Mouse (Mus musculus): ENCODE data around the gene Mbnl1. TPM values are rescaled to one million over a fixed set of nuclear protein-coding genes. Genes with fewer than 3 reads are reported as not detected.
"Not testable (repeated sequence)": the region's sequence is repeated elsewhere in the genome, so short reads cannot be mapped to it uniquely, and the experiment has no call there.

The Mbnl1 gene
- polyA plus RNA-seq (2012; ENCODE audit: insufficient read depth, low replicate concordance): 20.3 and 35.3 TPM in 2 replicates

DNA sequence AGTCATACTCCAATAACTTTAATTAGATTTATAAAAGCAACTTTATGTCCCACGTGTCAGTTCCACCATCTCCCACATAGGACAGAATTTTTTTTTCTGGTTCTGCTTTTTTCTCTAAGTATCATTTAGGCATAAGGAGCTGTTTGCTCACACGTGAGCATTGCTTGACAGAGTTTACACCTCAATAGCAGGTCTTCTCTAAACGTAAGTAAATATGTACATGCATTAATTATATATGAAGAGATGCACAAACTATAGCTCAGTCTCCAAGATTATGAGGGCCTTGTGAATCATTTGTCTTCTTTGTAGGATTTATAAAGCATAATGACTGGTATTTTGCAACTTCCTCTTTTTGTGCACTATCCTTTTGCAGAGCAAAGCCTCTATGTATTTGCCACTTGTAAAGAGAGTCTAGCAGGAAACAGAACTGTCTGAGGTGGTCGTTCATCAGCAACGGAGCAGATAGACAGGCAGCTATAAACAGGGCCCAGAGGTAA, at the start of gene Mbnl1:
Gene Mbnl1, plus strand, starts transcription at position 150 of the 497 bp plus-strand sequence.
- Histone ChIP-seq H3K4me3 (replicated peaks) (peak within 1 kb of the TSS; percentile 90), H3K36me3 (replicated peaks; ENCODE audit: low read length) (peaks cover 2% of the 10 kb centered on the region), H3K27me3 (replicated peaks) (no peaks in the 10 kb centered on the region), H3K9me3 (no peaks in the 10 kb centered on the region), H3K4me1 (peaks cover 46% of the 10 kb centered on the region)
- TF ChIP-seq GATA1 (IDR thresholded peaks at IDR 0.05; ENCODE audit: borderline replicate concordance, low read length): no peak
- TF ChIP-seq FLI1 (IDR thresholded peaks at IDR 0.05; ENCODE audit: low read length): no peak

GRCm38 (mm10) chr3:60424148-60424547, 48.5 kb upstream of the Mbnl1 start:
- Histone ChIP-seq H3K27me3 (replicated peaks) (no peaks in the 10 kb centered on the region), H3K4me3 (replicated peaks) (no peak overlapping the region), H3K36me3 (replicated peaks; ENCODE audit: low read length) (no peaks in the 10 kb centered on the region), H3K9me3 (no peaks in the 10 kb centered on the region), H3K4me1 (peaks cover 33% of the 10 kb centered on the region)
- TF ChIP-seq FLI1 (IDR thresholded peaks at IDR 0.05; ENCODE audit: low read length): no peak

DNA sequence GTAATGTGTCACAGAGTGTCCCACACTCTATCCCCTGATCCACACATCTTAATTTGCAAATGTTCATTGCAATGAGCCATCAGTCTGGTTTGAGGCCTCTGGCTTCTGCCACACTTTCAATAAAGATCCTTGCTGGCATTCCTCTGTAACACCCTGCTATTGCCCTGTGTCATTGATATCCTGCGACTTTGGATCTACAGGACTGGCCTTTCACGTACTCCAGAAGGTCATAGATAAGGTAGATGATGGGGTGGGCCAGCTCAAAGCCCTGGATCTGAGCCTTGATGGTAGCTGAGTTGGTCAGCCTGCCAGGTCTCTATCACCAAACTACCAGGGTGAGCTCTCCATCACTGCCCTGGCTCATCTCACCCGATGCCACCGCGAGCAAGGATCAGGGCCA, 43.6 kb upstream of the Mbnl1 start:
- H3K4me1 ChIP-seq: peaks cover 10% of the 10 kb centered on the region
- no peaks in the 10 kb centered on the region for H3K9me3 ChIP-seq
- no peaks in the 10 kb centered on the region for H3K27me3 ChIP-seq (replicated peaks)
- H3K4me3 ChIP-seq (replicated peaks): no peak overlapping the region
- TF ChIP-seq GATA1 (IDR thresholded peaks at IDR 0.05; ENCODE audit: borderline replicate concordance, low read length): no peak
- TF ChIP-seq FLI1 (IDR thresholded peaks at IDR 0.05; ENCODE audit: low read length): no peak
- no peaks in the 10 kb centered on the region for H3K36me3 ChIP-seq (replicated peaks; ENCODE audit: low read length)

- TF ChIP-seq GATA1 (IDR thresholded peaks at IDR 0.05; ENCODE audit: borderline replicate concordance, low read length) (no peak), FLI1 (IDR thresholded peaks at IDR 0.05; ENCODE audit: low read length) (no peak)
- no peaks in the 10 kb centered on the region for H3K9me3 ChIP-seq
- H3K27me3 ChIP-seq (replicated peaks): no peaks in the 10 kb centered on the region
- peaks cover 19% of the 10 kb centered on the region for H3K4me1 ChIP-seq
- no peaks in the 10 kb centered on the region for H3K36me3 ChIP-seq (replicated peaks; ENCODE audit: low read length)
- no peak overlapping the region for H3K4me3 ChIP-seq (replicated peaks)
Measured at GRCm38 (mm10) chr3:60437254-60437653, 35.4 kb upstream of the Mbnl1 start.

DNA sequence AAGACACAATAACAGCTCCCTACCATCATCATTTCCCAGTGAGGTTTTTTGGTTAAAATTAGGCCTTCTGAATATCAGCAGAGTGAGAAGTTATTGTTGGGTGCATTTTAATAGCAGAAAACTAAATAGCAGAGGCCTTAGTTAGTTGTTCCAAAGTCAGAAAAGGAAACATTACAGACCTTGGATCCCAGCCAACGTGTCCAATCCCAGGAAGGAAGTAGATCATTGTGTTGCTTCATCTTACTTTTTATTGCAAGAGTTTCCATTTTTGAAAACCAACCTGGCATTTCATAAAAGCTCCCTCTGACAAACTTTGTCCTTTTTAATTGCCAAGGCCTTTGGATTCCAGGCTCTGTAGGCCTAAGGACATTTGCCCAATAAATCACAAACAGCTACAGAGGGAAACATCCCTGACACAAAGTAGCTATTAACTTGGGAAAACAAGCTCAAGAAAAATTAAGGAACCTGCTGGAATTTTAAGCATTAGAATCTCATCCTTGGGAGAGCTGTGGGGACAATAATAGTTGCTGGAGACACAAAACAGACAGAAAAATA, 34.9 kb upstream of the Mbnl1 start:
- H3K27me3 ChIP-seq (replicated peaks): no peaks in the 10 kb centered on the region
- no peaks in the 10 kb centered on the region for H3K9me3 ChIP-seq
- no peaks in the 10 kb centered on the region for H3K36me3 ChIP-seq (replicated peaks; ENCODE audit: low read length)
- TF ChIP-seq GATA1 (IDR thresholded peaks at IDR 0.05; ENCODE audit: borderline replicate concordance, low read length) (no peak), FLI1 (IDR thresholded peaks at IDR 0.05; ENCODE audit: low read length) (no peak)
- no peak overlapping the region for H3K4me3 ChIP-seq (replicated peaks)
- H3K4me1 ChIP-seq: peaks cover 19% of the 10 kb centered on the region

GRCm38 (mm10) chr3:60438715-60439114, 33.9 kb upstream of the Mbnl1 start:
- Histone ChIP-seq H3K4me1 (peaks cover 19% of the 10 kb centered on the region), H3K36me3 (replicated peaks; ENCODE audit: low read length) (no peaks in the 10 kb centered on the region), H3K9me3 (no peaks in the 10 kb centered on the region), H3K27me3 (replicated peaks) (no peaks in the 10 kb centered on the region), H3K4me3 (replicated peaks) (no peak overlapping the region)
- TF ChIP-seq FLI1 (IDR thresholded peaks at IDR 0.05; ENCODE audit: low read length) (no peak), GATA1 (IDR thresholded peaks at IDR 0.05; ENCODE audit: borderline replicate concordance, low read length) (no peak)

GRCm38 (mm10) chr3:60461828-60462521, 10.7 kb upstream of the Mbnl1 start:
- no peaks in the 10 kb centered on the region for H3K36me3 ChIP-seq (replicated peaks; ENCODE audit: low read length)

GRCm38 (mm10) chr3:60468667-60469066, 4.0 kb upstream of the Mbnl1 start:
- H3K4me1 ChIP-seq: peaks cover 39% of the 10 kb centered on the region
- not testable (repeated sequence) for H3K4me3 ChIP-seq (replicated peaks); H3K36me3 ChIP-seq (replicated peaks; ENCODE audit: low read length); H3K27me3 ChIP-seq (replicated peaks); H3K9me3 ChIP-seq

More at GRCm38 (mm10) chr3:60461828-60462521, 10.7 kb upstream of the Mbnl1 start:
- no peaks in the 10 kb centered on the region for H3K27me3 ChIP-seq (replicated peaks)
- H3K9me3 ChIP-seq: no peaks in the 10 kb centered on the region
- peaks cover 3% of the 10 kb centered on the region; the same call in 1 of the 2 replicates for H3K4me1 ChIP-seq
- TF ChIP-seq GATA1 (IDR thresholded peaks at IDR 0.05; ENCODE audit: borderline replicate concordance, low read length) (no peak), FLI1 (IDR thresholded peaks at IDR 0.05; ENCODE audit: low read length) (no peak)
- no peak overlapping the region for H3K4me3 ChIP-seq (replicated peaks)

DNA sequence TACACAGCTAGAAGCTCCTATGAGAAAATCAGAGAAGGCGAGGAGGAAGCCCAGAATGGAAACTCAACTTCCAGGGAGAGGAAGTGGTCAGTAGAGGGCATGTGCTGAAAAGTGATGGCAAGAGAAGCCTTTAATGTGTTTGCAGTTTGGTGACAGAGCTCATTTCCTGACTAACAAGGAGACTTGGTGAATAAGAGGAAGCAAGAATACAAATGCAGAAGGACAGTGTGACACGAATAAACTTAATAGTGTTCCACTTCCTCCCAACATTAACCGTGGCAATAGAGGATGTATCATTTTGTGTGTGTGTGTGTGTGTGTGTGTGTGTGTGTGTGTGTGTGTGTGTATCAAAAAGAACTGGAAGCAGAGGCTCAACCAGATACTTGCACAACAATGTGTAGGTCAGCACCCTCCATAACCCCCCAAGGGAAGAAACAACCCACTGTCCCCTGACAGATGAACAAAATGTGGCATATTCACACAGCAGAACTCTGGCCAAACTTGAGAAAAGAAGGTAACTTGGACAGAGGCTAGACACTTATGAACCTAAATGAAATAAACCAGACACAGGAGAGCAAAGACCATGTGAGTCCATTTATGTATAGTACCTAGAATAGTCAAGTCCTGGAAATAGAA, 3.3 kb upstream of the Mbnl1 start:
- H3K9me3 ChIP-seq: not testable (repeated sequence)
- peak overlapping the region; percentile 69 for H3K4me3 ChIP-seq (replicated peaks)
- H3K4me1 ChIP-seq: peaks cover 39% of the 10 kb centered on the region

GRCm38 (mm10) chr3:60472011-60472680, 484 bp upstream of the Mbnl1 start:
- Histone ChIP-seq H3K36me3 (replicated peaks; ENCODE audit: low read length) (peaks cover 2% of the 10 kb centered on the region), H3K27me3 (replicated peaks) (no peaks in the 10 kb centered on the region), H3K4me3 (replicated peaks) (peak overlapping the region; percentile 90), H3K4me1 (peaks cover 47% of the 10 kb centered on the region), H3K9me3 (no peaks in the 10 kb centered on the region)
- TF ChIP-seq GATA1 (IDR thresholded peaks at IDR 0.05; ENCODE audit: borderline replicate concordance, low read length) (no peak), FLI1 (IDR thresholded peaks at IDR 0.05; ENCODE audit: low read length) (no peak)

More for the DNA sequence above, 3.3 kb upstream of the Mbnl1 start:
- H3K27me3 ChIP-seq (replicated peaks); H3K36me3 ChIP-seq (replicated peaks; ENCODE audit: low read length): not testable (repeated sequence)

Data from megakaryocyte, embryonic 14.5 days (primary cell).